Mouse (Mus musculus) layer of hippocampus, postnatal 10 days (tissue): ENCODE measurements around the gene Olfr97. TPM values are rescaled to one million over a fixed set of nuclear protein-coding genes. Genes with fewer than 3 reads are reported as not detected.
"Not testable (repeated sequence)": the region's sequence is repeated elsewhere in the genome, so short reads cannot be mapped to it uniquely, and the experiment has no call there.

Experiments used
- DNase-seq, 2 experiments: peaks; one replicate each; pipeline ENCODE4 v3.0.0; 2021; ENCODE audit warnings: low spot score in 2 of 2
- long read RNA-seq: library from polyadenylated mRNA; stranded (forward); transcript quantifications from one replicate; pipeline ENCODE4 v2.0.0, GENCODE M21; 2023
- total RNA-seq, 2 experiments: library from RNA; stranded (reverse); gene quantifications; 2 replicates each; pipeline ENCODE4 v1.2.3; 2021

Olfr97 gene
- total RNA-seq, result not detected
- long read RNA-seq, result 0 reads

- not testable (repeated sequence) for DNase-seq
Measured at GRCm38 (mm10) chr17:37237230-37237629, at the start of gene Olfr97. TSS of gene Olfr97 (minus strand) at chr17:37237330.

GRCm38 (mm10) chr17:37283360-37283759 is 46.2 kb upstream of the Olfr97 start, which contains the start of gene Olfr99:
TSS of gene Olfr99 (minus strand) at chr17:37283460.
- DNase-seq, result no peak

- no peak for DNase-seq
Measured at GRCm38 (mm10) chr17:37280331-37280730, 43.2 kb upstream of the Olfr97 start.

GRCm38 (mm10) chr17:37276573-37276972 is 39.4 kb upstream of the Olfr97 start:
- DNase-seq, result no peak

- DNase-seq, result no peak
Measured at GRCm38 (mm10) chr17:37275626-37276248, 38.6 kb upstream of the Olfr97 start.

GRCm38 (mm10) chr17:37270702-37271092 is 33.6 kb upstream of the Olfr97 start:
- no peak for DNase-seq

- peak; percentile 94 to 95 for DNase-seq
Measured at GRCm38 (mm10) chr17:37270058-37270701, 33.0 kb upstream of the Olfr97 start, which contains the start of gene H2-M3. TSS of gene H2-M3 (plus strand) at chr17:37270220.

GRCm38 (mm10) chr17:37263626-37264025 is 26.5 kb upstream of the Olfr97 start, which contains the start of gene Olfr98:
TSS of gene Olfr98 (minus strand) at chr17:37263749.
- no peak for DNase-seq

GRCm38 (mm10) chr17:37250544-37250943 is 13.4 kb upstream of the Olfr97 start:
- DNase-seq, result no peak

GRCm38 (mm10) chr17:37249460-37249859 is 12.3 kb upstream of the Olfr97 start:
- DNase-seq, result no peak

- DNase-seq, result peak; percentile 35 to 53
Measured at GRCm38 (mm10) chr17:37246715-37247114, 9.6 kb upstream of the Olfr97 start.

GRCm38 (mm10) chr17:37242198-37242597 is 5.1 kb upstream of the Olfr97 start:
- no peak for DNase-seq

- no peak for DNase-seq
Measured at GRCm38 (mm10) chr17:37221879-37222278, 15.3 kb downstream of the Olfr97 start.

- no peak for DNase-seq
Measured at GRCm38 (mm10) chr17:37219846-37220245, 17.3 kb downstream of the Olfr97 start, which contains the start of gene Olfr96. TSS of gene Olfr96 (plus strand) at chr17:37220146.

- no peak for DNase-seq
Measured at GRCm38 (mm10) chr17:37218486-37218885, 18.6 kb downstream of the Olfr97 start.

- DNase-seq, result no peak
Measured at GRCm38 (mm10) chr17:37213018-37213417, 24.1 kb downstream of the Olfr97 start, which contains the start of gene Olfr95. TSS of gene Olfr95 (minus strand) at chr17:37213118.

GRCm38 (mm10) chr17:37210884-37211768 is 26.0 kb downstream of the Olfr97 start:
- DNase-seq, result peak in 1 of 2 experiments; percentile 19

- no peak for DNase-seq
Measured at GRCm38 (mm10) chr17:37203917-37204236, 33.3 kb downstream of the Olfr97 start.

- peak; percentile 89 to 91 for DNase-seq
Measured at GRCm38 (mm10) chr17:37203206-37203916, 33.8 kb downstream of the Olfr97 start.

- DNase-seq, result no peak
Measured at GRCm38 (mm10) chr17:37200894-37201293, 36.2 kb downstream of the Olfr97 start, which contains the start of gene Olfr94. TSS of gene Olfr94 (minus strand) at chr17:37200994.
